Mouse (Mus musculus) right cerebral cortex, postnatal 10 days (tissue): Measurements from ENCODE around the gene Ankzf1.
A peak's percentile ranks its signal among the peaks of the same experiment; 100 is the strongest.
"Not testable (repeated sequence)": the region's sequence is repeated elsewhere in the genome, so short reads cannot be mapped to it uniquely, and the experiment has no call there.

Experiments used
- DNase-seq, 2 experiments: peaks; one replicate each; pipeline ENCODE4 v3.0.0; 2021; ENCODE audit warnings: low spot score in 2 of 2

The Ankzf1 gene

GRCm38 (mm10) chr1:75225473-75225872, 33.5 kb downstream of the Ankzf1 start:
- DNase-seq, result no peak

- no peak for DNase-seq
Measured at GRCm38 (mm10) chr1:75226138-75226537, 34.2 kb downstream of the Ankzf1 start.

GRCm38 (mm10) chr1:75227653-75228052, 35.7 kb downstream of the Ankzf1 start:
- DNase-seq, result peak in 1 of 2 experiments; percentile 13

- DNase-seq, result no peak
Measured at GRCm38 (mm10) chr1:75229158-75229557, 37.2 kb downstream of the Ankzf1 start.

- no peak for DNase-seq
Measured at GRCm38 (mm10) chr1:75230335-75230994, 38.5 kb downstream of the Ankzf1 start.

GRCm38 (mm10) chr1:75231224-75231623, 39.3 kb downstream of the Ankzf1 start:
- no peak for DNase-seq

GRCm38 (mm10) chr1:75231664-75232152, 39.8 kb downstream of the Ankzf1 start, which contains the start of gene A630095N17Rik:
A630095N17Rik (minus strand) TSS chr1:75232102.
- no peak for DNase-seq

GRCm38 (mm10) chr1:75232489-75232888, 40.5 kb downstream of the Ankzf1 start:
- DNase-seq, result not testable (repeated sequence)

- peak; percentile 82 to 89 for DNase-seq
Measured at GRCm38 (mm10) chr1:75234606-75235005, 42.7 kb downstream of the Ankzf1 start.

- DNase-seq, result peak; percentile 88 to 90
Measured at GRCm38 (mm10) chr1:75236117-75237050, 44.4 kb downstream of the Ankzf1 start, which contains the start of gene Dnajb2. Dnajb2 (plus strand) TSS chr1:75236406.

- no peak for DNase-seq
Measured at GRCm38 (mm10) chr1:75239591-75239990, 47.6 kb downstream of the Ankzf1 start.

GRCm38 (mm10) chr1:75243411-75243810, 51.5 kb downstream of the Ankzf1 start:
- DNase-seq, result no peak

GRCm38 (mm10) chr1:75244175-75244826, 52.4 kb downstream of the Ankzf1 start:
- DNase-seq, result no peak

GRCm38 (mm10) chr1:75244836-75245235, 52.9 kb downstream of the Ankzf1 start:
- DNase-seq, result peak; percentile 73 to 76

- DNase-seq, result peak in 1 of 2 experiments; percentile 38
Measured at GRCm38 (mm10) chr1:75247071-75247930, 55.4 kb downstream of the Ankzf1 start.

GRCm38 (mm10) chr1:75248041-75248772, 56.3 kb downstream of the Ankzf1 start:
- DNase-seq, result peak in 1 of 2 experiments; percentile 52
